Mouse (Mus musculus) retina, adult 2 months (tissue): ENCODE measurements around the gene Gm19935.

Experiments used
- DNase-seq: peaks from one replicate; pipeline ENCODE4 v3.0.0-alpha.2; 2012; ENCODE audit warnings: low read depth, low spot score

The Gm19935 gene

GRCm38 (mm10) chr8:90817293-90817692 is at the start of gene Gm19935:
Gm19935 (minus strand) TSS chr8:90817393.
- no peak for DNase-seq

- DNase-seq = no peak
Measured at GRCm38 (mm10) chr8:90862038-90862437, 44.8 kb upstream of the Gm19935 start.

GRCm38 (mm10) chr8:90861266-90861944 is 44.2 kb upstream of the Gm19935 start:
- DNase-seq = no peak

- DNase-seq = no peak
Measured at GRCm38 (mm10) chr8:90858071-90858470, 40.9 kb upstream of the Gm19935 start.

GRCm38 (mm10) chr8:90856952-90857351 is 39.8 kb upstream of the Gm19935 start:
- no peak for DNase-seq

GRCm38 (mm10) chr8:90856171-90856570 is 39.0 kb upstream of the Gm19935 start:
- no peak for DNase-seq

GRCm38 (mm10) chr8:90854671-90855161 is 37.5 kb upstream of the Gm19935 start:
- DNase-seq = no peak

GRCm38 (mm10) chr8:90853971-90854670 is 36.9 kb upstream of the Gm19935 start:
- no peak for DNase-seq

- no peak for DNase-seq
Measured at GRCm38 (mm10) chr8:90851544-90851943, 34.4 kb upstream of the Gm19935 start.

GRCm38 (mm10) chr8:90849462-90850050 is 32.4 kb upstream of the Gm19935 start:
- no peak for DNase-seq

GRCm38 (mm10) chr8:90847980-90848379 is 30.8 kb upstream of the Gm19935 start:
- DNase-seq = no peak

GRCm38 (mm10) chr8:90844179-90844967 is 27.2 kb upstream of the Gm19935 start:
- no peak for DNase-seq

GRCm38 (mm10) chr8:90843127-90843526 is 25.9 kb upstream of the Gm19935 start:
- DNase-seq = no peak

GRCm38 (mm10) chr8:90841321-90841720 is 24.1 kb upstream of the Gm19935 start:
- no peak for DNase-seq

GRCm38 (mm10) chr8:90839725-90840714 is 22.8 kb upstream of the Gm19935 start:
- DNase-seq = no peak

- DNase-seq = no peak
Measured at GRCm38 (mm10) chr8:90837440-90837839, 20.2 kb upstream of the Gm19935 start.

GRCm38 (mm10) chr8:90834321-90834672 is 17.1 kb upstream of the Gm19935 start:
- no peak for DNase-seq

- no peak for DNase-seq
Measured at GRCm38 (mm10) chr8:90833628-90834320, 16.6 kb upstream of the Gm19935 start.

- DNase-seq = no peak
Measured at GRCm38 (mm10) chr8:90832576-90833289, 15.5 kb upstream of the Gm19935 start.
